Mouse (Mus musculus): ENCODE measurements around the gene Tmem52. TPM values are rescaled to one million over a fixed set of nuclear protein-coding genes. Genes with fewer than 3 reads are reported as not detected.
"Not testable (repeated sequence)": the region's sequence is repeated elsewhere in the genome, so short reads cannot be mapped to it uniquely, and the experiment has no call there.

The Tmem52 gene
- polyA plus RNA-seq, 1 experiment from 2014 or later = not detected

DNA sequence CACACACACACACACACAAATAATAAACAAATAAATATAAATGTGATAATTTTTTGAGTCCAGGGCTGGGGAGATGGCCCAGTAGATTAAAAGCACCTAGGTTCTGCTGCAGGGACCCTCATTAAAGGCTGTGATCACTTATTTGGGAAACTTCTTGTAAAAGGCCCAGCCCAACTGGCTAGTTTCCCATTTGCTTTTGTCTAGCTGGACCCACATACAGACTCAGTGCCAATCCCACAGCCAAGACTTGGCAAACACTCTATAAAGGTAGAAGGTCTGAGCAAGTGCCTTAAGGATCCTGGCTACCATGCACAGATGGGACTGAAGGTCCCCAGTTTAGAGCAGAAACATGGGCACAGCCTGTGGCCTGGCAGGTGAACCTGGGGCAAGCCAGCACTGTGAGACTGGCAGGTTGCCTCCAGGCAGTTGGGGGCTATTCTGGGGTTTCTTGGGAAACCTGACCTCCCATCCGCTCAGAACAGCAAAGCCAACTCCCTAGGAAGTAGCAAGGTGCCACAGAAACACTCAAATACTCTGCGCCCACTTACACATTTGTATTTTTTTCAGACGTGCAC lies 3.9 kb downstream of the Tmem52 start:
- no peak for ATAC-seq (ENCODE audit: extremely low read depth, insufficient number of reproducible peaks, low FRiP score, low TSS enrichment)
- Histone ChIP-seq H3K27ac (replicated peaks) (no peak overlapping the region), H3K36me3 (no peaks in the 10 kb centered on the region), H3K4me1 (peaks cover 15% of the 10 kb centered on the region), H3K9ac (peak overlapping the region; percentile 34; the same call in 1 of the 2 replicates), H3K27me3 (replicated peaks) (peaks cover 40% of the 10 kb centered on the region), H3K4me3 (no peak overlapping the region), H3K9me3 (no peaks in the 10 kb centered on the region), H3K4me2 (no peak overlapping the region)
- WGBS = 52% methylated on average over 3 of the region's 3 CpGs

DNA sequence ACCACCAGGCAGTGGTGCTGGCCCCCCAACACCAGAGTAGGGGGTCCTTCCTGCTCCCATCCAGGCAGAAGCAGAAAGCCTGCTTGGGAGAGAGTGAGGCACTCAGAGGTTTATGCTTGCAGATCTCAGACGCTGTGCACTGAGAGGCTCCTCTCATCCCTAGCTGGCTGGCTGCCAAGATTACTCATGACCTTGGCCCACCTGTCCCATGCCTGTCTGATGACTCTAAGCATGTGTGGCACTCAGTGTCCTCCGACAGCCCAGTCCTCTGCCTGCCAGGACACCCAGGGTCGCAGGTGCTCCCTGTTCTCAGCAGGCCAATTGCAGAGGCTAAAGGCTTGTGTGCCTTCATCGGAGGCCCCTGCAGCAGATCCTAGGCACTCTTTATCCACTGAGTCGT lies 4.4 kb downstream of the Tmem52 start:
- WGBS = 34% methylated on average over 5 of the region's 5 CpGs
- Histone ChIP-seq H3K4me3 (no peak overlapping the region), H3K27me3 (replicated peaks) (peaks cover 35% of the 10 kb centered on the region), H3K9me3 (no peaks in the 10 kb centered on the region), H3K4me2 (no peak overlapping the region), H3K27ac (replicated peaks) (no peak overlapping the region), H3K36me3 (no peaks in the 10 kb centered on the region), H3K9ac (peak overlapping the region; percentile 34; the same call in 1 of the 2 replicates), H3K4me1 (peaks cover 15% of the 10 kb centered on the region)
- no peak for ATAC-seq (ENCODE audit: extremely low read depth, insufficient number of reproducible peaks, low FRiP score, low TSS enrichment)

GRCm38 (mm10) chr4:155473796-155474195 lies 4.9 kb downstream of the Tmem52 start:
- not testable (repeated sequence) for H3K36me3 ChIP-seq; H3K27ac ChIP-seq (replicated peaks); H3K4me3 ChIP-seq; ATAC-seq (ENCODE audit: extremely low read depth, insufficient number of reproducible peaks, low FRiP score, low TSS enrichment); H3K9me3 ChIP-seq; H3K9ac ChIP-seq; H3K4me2 ChIP-seq
- Histone ChIP-seq H3K4me1 (peaks cover 15% of the 10 kb centered on the region), H3K27me3 (replicated peaks) (peaks cover 30% of the 10 kb centered on the region)
- 57% methylated on average over 2 of the region's 2 CpGs for WGBS

GRCm38 (mm10) chr4:155481381-155482124 lies 12.6 kb downstream of the Tmem52 start:
- H3K4me2 ChIP-seq = peak overlapping the region; percentile 61
- H3K9ac ChIP-seq = peak overlapping the region; percentile 47
- H3K27ac ChIP-seq (replicated peaks) = no peak overlapping the region
- peaks cover 18% of the 10 kb centered on the region for H3K4me1 ChIP-seq
- 0 out of 2 replicates have a peak, but pooled peaks have one; percentile 28 for ATAC-seq (ENCODE audit: extremely low read depth, insufficient number of reproducible peaks, low FRiP score, low TSS enrichment)
- peaks cover 9% of the 10 kb centered on the region; the same call in 1 of the 2 replicates for H3K27me3 ChIP-seq (replicated peaks)
- 21% methylated on average over 28 of the region's 28 CpGs for WGBS
- H3K4me3 ChIP-seq = peak overlapping the region; percentile 22
- no peaks in the 10 kb centered on the region for H3K36me3 ChIP-seq
- H3K9me3 ChIP-seq = no peaks in the 10 kb centered on the region

DNA sequence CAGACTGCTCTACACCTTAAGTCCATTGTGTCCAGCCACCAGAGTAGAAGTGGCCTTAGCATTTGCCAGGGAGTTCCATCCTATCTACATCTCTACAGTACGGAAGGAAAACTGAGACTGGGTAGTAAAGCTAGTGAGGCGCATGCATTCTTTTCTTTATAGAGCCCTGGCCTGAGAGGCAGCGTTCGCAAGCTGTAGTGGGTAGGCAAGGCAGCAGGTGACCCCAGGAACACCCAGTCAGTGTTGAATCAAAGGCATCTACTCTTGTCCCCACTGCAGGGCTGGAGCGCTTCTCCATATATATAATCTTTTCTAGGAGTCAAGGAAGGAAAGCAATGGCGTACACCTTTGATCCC lies 13.2 kb downstream of the Tmem52 start:
- peak overlapping the region; percentile 61 for H3K4me2 ChIP-seq
- 84% methylated on average over 6 of the region's 6 CpGs for WGBS
- H3K27ac ChIP-seq (replicated peaks) = no peak overlapping the region
- H3K9me3 ChIP-seq = no peaks in the 10 kb centered on the region
- H3K9ac ChIP-seq = peak overlapping the region; percentile 47; the same call in 1 of the 2 replicates
- H3K4me1 ChIP-seq = peaks cover 23% of the 10 kb centered on the region
- no peaks in the 10 kb centered on the region for H3K36me3 ChIP-seq
- peaks cover 9% of the 10 kb centered on the region; the same call in 1 of the 2 replicates for H3K27me3 ChIP-seq (replicated peaks)
- no peak overlapping the region for H3K4me3 ChIP-seq
- 0 out of 2 replicates have a peak, but pooled peaks have one; percentile 18 for ATAC-seq (ENCODE audit: extremely low read depth, insufficient number of reproducible peaks, low FRiP score, low TSS enrichment)

- Histone ChIP-seq H3K9ac (peak overlapping the region; percentile 52; the same call in 1 of the 2 replicates), H3K36me3 (no peaks in the 10 kb centered on the region), H3K4me3 (no peak overlapping the region), H3K4me2 (no peak overlapping the region), H3K9me3 (no peaks in the 10 kb centered on the region), H3K27me3 (replicated peaks) (peaks cover 9% of the 10 kb centered on the region; the same call in 1 of the 2 replicates), H3K27ac (replicated peaks) (no peak overlapping the region), H3K4me1 (peaks cover 31% of the 10 kb centered on the region)
- 71% methylated on average over 8 of the region's 8 CpGs for WGBS
- ATAC-seq (ENCODE audit: extremely low read depth, insufficient number of reproducible peaks, low FRiP score, low TSS enrichment) = no peak
Observed at GRCm38 (mm10) chr4:155482733-155483540, 14.0 kb downstream of the Tmem52 start.

DNA sequence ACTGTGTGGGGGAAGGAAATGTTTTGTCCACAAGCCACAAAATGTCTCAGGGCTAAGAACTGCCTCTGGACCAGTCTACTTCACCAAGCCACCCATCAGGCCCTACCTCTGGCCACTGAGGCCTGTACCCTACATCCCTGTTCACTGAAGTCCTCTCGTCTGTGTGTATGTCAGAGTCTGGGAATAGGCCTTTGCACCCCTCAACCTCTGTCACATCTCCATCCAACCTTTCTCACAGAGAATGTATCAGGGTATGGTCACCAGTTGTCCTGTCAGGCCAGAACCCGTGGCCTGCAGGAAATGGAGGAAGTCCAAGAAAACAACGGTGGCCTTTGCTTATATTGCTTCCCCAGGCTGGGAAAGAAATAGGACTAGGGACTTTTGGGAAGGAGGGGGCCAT lies 16.6 kb downstream of the Tmem52 start:
- H3K27ac ChIP-seq (replicated peaks) = peak overlapping the region; percentile 54
- H3K9ac ChIP-seq = no peak overlapping the region
- ATAC-seq (ENCODE audit: extremely low read depth, insufficient number of reproducible peaks, low FRiP score, low TSS enrichment) = no peak
- peaks cover 57% of the 10 kb centered on the region for H3K4me1 ChIP-seq
- no peak overlapping the region for H3K4me3 ChIP-seq
- H3K27me3 ChIP-seq (replicated peaks) = peaks cover 6% of the 10 kb centered on the region; the same call in 1 of the 2 replicates
- 73% methylated on average over 3 of the region's 3 CpGs for WGBS
- no peaks in the 10 kb centered on the region for H3K9me3 ChIP-seq
- H3K4me2 ChIP-seq = no peak overlapping the region
- no peaks in the 10 kb centered on the region for H3K36me3 ChIP-seq

DNA sequence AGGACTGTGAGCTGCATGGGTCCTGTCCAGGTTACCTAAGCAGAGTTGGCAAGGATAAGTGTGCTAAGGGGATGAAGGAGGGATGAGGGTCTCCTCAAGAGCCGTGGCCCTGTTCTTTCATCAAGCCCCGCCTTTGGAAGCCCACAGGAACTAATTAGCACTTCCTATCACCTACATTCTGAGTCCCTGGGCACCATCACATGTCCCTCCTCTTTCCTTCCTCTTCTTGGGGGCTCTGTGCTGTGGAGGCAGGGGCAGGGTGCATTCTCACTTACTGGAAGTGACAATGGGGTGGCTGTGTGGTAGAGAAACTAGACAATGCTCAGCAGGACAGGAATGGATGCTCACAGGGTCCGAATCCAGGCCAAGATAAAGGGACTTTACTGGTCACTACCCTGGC lies 18.8 kb downstream of the Tmem52 start:
- Histone ChIP-seq H3K27me3 (replicated peaks) (no peaks in the 10 kb centered on the region), H3K27ac (replicated peaks) (peak overlapping the region; percentile 91), H3K36me3 (no peaks in the 10 kb centered on the region), H3K9me3 (no peaks in the 10 kb centered on the region), H3K4me2 (peak overlapping the region; percentile 25; the same call in 1 of the 2 replicates), H3K9ac (peak overlapping the region; percentile 19; the same call in 1 of the 2 replicates), H3K4me3 (no peak overlapping the region), H3K4me1 (peaks cover 56% of the 10 kb centered on the region)
- no peak for ATAC-seq (ENCODE audit: extremely low read depth, insufficient number of reproducible peaks, low FRiP score, low TSS enrichment)
- WGBS = 27% methylated on average over 3 of the region's 3 CpGs

DNA sequence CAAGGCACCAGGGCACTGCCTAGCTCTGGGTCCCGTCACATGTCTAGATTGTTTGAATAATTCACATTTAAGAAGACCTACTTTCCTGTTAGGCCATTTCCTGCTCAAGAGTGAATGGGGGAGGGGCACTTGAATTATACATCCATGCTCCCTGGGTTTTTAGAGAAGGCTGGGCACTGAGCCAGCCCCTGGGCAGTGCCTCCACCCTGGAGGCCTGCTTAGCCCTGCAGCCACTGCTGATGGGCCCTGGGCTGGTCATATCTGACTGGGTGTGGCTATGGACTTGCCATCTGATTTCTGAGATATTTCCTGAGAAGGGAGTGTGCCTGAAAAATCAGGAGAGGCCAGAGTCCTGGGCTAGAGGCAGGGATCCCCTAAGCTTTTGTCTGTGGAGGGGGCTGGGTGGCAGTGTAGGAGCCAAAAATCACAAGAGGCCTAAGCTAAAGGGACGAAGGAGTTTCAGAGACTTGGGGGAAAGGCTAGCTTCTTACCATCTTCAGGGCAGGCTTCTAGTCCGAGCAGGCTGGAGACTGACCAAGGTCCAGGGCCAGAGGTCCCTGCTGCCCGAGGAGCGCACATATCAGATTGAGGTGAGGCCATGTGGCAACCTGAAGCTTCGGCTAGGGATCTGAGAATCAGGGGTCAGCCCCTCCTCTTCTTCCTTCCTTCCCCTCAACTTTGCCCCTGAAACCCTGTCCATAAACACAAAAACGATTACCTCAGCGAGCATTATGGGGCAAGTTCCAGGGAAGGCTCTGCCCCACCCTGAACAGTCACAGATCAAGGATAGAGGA lies 19.5 kb downstream of the Tmem52 start:
- peaks cover 63% of the 10 kb centered on the region for H3K4me1 ChIP-seq
- peak; percentile 41; the same call in 1 of the 2 replicates for ATAC-seq (ENCODE audit: extremely low read depth, insufficient number of reproducible peaks, low FRiP score, low TSS enrichment)
- H3K27me3 ChIP-seq (replicated peaks) = no peaks in the 10 kb centered on the region
- H3K36me3 ChIP-seq = no peaks in the 10 kb centered on the region
- H3K27ac ChIP-seq (replicated peaks) = peak overlapping the region; percentile 91
- peak overlapping the region; percentile 25 for H3K4me2 ChIP-seq
- H3K4me3 ChIP-seq = no peak overlapping the region
- H3K9ac ChIP-seq = peak overlapping the region; percentile 60
- WGBS = 48% methylated on average over 8 of the region's 8 CpGs
- no peaks in the 10 kb centered on the region for H3K9me3 ChIP-seq

DNA sequence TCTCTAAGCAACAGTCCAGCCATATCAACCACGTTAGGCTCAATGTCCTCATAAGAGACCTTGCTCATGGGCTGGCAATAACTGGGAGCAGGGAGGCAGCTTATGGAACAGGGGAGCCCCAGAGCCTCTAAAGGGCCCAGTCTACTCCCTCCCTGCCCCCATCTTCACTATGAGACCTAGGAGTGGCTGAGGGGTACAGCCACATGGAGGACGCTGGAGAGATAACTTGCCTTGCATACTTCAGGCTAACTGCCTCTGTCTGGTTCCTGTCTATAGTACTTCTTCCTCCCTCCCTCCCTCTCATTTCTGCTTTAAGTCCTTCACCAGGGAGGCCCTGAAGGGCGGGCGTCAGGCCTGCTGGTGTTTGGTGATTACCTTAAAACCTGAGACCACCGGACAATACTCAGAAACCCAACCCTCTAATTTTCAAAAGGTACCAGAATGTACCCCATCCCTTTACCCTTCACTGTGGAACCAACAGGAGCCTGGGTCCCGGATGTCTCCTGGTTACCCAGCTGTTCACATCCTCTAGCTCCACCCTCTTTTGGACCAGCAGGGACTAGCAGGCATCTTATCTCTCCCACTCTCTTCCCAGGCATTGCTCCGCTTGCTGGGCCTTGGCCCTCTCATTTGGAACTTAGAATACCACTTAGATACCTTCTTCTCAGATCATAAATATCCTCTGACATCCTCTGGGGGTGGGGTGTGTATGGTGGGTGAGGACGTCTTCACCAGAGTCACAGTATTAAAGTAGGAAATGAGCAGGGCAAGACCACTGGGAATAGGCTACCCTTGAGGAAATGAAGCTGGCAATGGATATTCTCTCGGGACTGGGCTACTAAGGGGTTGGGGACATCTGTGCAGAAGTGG lies 20.4 kb downstream of the Tmem52 start:
- Histone ChIP-seq H3K27me3 (replicated peaks) (no peaks in the 10 kb centered on the region), H3K9me3 (no peaks in the 10 kb centered on the region), H3K4me2 (no peak overlapping the region), H3K27ac (replicated peaks) (peak overlapping the region; percentile 91), H3K9ac (peak overlapping the region; percentile 100; the same call in 1 of the 2 replicates), H3K4me1 (peaks cover 72% of the 10 kb centered on the region), H3K4me3 (no peak overlapping the region), H3K36me3 (no peaks in the 10 kb centered on the region)
- WGBS = 48% methylated on average over 9 of the region's 9 CpGs
- ATAC-seq (ENCODE audit: extremely low read depth, insufficient number of reproducible peaks, low FRiP score, low TSS enrichment) = no peak

Data from heart, embryonic 13.5 days (tissue).